Mouse (Mus musculus) neutrophil, adult 5-6 weeks (primary cell): ENCODE data around the gene Myh7b. TPM values are rescaled to one million over a fixed set of nuclear protein-coding genes. Genes with fewer than 3 reads are reported as not detected.
A peak's percentile ranks its signal among the peaks of the same experiment; 100 is the strongest.

Experiments
- ATAC-seq: fragments of 151-379, 151-347 bp; 2 replicates; pipeline ENCODE4 v1.8.0; 2017; ENCODE audit warnings: mild to moderate bottlenecking, moderate TSS enrichment; ENCODE audit not compliant: insufficient number of reproducible peaks, poor library complexity, low FRiP score, severe bottlenecking; ENCODE audit errors: extremely low read depth
- total RNA-seq: library from RNA; stranded (forward); fragments of 200-1000 nt; gene quantifications from 2 replicates; pipeline ENCODE4 v1.2.3, GENCODE M21; 2017

The Myh7b gene
- total RNA-seq, 1 experiment from 2014 or later, result not detected

GRCm38 (mm10) chr2:155630590-155631416 is 19.8 kb downstream of the Myh7b start:
- no peak for ATAC-seq

DNA sequence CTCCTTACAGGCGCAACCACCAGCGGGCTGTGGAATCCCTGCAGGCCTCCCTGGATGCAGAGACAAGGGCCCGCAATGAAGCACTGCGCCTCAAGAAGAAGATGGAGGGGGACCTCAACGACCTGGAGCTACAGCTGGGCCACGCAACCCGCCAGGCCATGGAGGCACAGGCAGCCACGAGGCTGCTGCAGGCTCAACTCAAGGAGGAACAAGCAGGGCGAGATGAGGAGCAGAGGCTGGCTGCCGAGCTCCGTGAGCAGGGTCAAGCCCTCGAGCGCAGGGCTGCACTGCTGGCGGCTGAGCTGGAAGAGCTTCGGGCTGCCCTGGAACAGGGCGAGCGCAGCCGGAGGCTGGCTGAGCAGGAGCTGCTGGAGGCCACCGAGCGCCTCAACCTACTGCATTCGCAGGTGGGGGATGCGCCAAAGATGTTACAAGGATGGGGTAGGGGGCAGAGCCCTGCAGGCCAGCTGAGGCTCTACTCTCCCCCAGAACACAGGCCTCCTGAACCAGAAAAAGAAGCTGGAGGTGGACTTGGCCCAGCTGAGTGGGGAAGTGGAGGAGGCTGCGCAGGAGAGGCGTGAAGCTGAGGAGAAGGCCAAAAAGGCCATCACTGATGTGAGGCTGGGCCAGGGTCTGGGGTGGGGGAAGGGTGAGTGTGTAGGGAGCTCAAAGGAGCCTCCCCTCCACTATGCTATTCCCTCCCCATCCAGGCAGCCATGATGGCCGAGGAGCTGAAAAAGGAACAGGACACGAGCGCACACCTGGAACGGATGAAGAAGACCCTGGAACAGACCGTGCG is 21.3 kb downstream of the Myh7b start:
- ATAC-seq, result no peak

- ATAC-seq, result no peak
Measured at GRCm38 (mm10) chr2:155633121-155633520, 22.1 kb downstream of the Myh7b start.

GRCm38 (mm10) chr2:155633731-155634130 is 22.7 kb downstream of the Myh7b start:
- ATAC-seq, result no peak

GRCm38 (mm10) chr2:155634562-155634961 is 23.6 kb downstream of the Myh7b start:
- ATAC-seq, result no peak

DNA sequence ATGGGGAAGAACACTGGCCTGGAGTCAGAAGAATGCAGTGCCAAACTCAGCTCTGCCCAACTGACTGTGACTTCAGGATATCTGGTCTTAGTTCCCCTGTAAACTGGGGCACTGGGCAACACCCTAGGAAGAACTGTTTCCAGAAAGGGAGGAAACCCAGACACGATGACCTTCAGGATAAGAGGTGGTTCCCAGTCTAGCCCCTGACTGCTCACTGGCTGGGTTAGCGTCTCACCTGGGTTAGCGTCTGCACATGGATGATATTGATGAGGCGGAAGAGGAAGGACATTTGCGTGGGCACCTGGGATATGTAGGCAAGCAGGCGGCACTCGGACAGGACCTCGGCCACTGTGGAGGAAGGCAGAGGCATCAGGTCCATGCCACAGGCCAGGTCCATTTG is 24.9 kb downstream of the Myh7b start:
- ATAC-seq, result no peak

DNA sequence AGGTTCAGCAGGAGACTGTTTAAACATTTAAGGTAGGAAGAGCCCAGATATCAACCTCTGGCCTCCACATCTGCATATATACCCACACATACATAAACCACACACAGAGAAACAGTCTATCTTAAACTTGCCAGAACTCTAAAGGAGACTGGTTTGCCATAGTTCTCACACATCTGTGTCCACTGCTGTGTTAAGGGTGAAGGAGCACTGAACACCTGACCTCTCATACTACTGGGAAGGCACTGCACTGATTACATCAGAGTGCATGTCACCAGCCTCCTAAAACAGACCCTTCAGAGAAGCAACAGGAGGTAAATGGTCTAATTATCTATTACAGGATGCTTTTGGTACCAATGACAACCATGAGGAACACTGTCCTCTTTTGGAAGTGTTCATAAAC is 25.9 kb downstream of the Myh7b start:
- ATAC-seq, result no peak

DNA sequence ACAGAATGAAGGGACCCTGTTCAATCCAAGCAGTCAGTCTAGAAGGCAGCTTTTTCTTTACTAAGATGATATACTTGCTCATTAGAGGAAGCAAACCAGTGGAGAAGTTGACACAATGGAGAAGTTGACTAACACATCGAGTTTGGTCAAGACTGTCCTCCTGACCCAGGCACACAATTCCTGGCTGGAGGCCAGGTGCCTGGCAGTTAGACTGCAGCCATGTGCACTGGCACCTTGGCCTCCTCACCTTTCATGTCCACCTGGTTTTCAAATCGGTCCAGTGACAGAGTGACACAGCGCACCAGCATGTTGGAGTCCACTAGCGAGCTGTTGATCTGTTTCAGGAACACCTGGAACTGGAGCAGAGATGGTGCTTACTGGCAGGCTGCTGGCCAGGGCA is 26.4 kb downstream of the Myh7b start:
- 0 out of 2 replicates have a peak, but pooled peaks have one; percentile 14 for ATAC-seq

DNA sequence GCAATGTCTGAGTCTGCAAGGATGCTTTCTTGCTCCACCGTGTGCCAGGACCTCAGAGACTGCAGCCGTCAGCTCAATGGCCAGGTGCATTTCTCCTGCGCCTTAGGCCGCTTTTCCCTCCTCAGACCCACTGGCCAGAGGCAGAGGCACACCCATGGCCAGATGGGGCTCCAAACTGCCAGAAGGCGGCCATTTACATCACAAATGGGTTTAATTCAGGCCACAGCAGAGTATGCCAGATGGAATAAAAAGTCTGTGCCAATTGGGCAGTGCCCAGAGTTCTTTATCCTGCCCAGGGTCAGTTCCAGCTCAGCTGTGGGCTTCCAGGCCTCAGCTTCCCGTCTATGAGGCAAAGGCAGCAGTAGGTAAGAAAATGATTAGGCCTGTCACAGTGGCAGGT is 29.6 kb downstream of the Myh7b start:
- ATAC-seq, result no peak

DNA sequence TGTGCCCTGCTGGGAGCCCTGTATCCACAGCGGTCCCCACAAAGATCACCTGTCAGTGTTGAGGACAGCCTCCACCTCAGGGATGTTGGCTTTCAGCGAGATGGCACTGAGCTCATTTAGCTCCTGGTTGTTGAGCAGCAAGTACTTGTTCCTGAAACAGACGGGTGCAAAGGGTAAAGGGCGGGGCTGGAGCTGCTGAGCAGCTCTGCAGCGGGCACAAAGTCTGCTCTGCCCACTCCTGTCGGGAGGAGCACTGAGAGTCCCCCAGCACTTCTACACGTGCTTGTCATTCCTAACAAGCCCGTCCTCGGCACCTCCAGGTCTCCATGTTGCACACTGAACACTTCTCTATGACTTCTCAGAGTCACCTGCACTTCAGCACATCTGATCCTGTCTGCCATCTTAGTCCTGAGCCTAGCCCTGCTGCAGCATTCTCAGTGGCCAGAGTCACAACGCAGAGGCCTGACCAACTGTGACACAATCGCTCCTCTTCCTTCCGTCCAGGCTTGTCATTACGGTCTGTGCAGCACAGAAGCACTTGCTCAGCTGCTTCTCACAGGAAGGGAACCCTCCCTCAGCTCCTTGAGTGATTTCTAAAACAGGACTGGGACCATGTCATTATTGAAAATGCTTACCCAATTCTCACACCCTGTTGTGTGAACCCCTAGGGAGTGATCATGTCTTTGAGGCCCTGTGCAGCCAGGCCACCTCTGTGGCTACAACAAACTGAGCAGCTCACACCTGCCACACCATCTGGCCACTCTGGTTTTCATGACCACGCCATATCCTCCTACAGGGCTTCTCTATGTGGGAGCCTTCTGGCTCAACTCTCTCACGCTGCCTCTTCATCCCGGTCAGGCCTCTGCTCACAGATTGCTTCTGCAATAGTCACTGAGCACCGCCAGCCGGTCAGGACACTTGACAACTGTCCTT is 30.8 kb downstream of the Myh7b start:
- no peak for ATAC-seq

- no peak for ATAC-seq
Measured at GRCm38 (mm10) chr2:155645746-155646145, 34.7 kb downstream of the Myh7b start.

DNA sequence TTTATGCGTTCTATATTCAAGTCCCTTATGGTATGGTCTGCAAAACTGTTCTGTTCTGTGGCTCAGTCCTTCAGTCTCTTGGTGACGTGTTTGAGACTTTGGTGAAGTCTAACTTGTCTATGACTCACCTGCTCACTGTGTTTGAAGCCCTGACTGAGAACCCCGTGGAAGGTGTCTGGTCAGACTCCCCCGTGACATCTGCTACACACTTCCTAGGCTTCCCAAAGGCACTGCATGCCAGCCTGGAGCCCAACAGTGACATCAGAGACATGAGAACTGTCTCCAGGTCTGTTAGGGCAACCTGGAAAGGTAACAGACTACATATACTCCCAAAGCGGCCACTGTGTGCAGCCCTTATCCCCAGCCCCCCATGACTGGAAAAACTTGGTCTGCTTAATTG is 41.6 kb downstream of the Myh7b start:
- ATAC-seq, result no peak

GRCm38 (mm10) chr2:155655759-155656372 is 44.9 kb downstream of the Myh7b start:
- ATAC-seq, result no peak

- no peak for ATAC-seq
Measured at GRCm38 (mm10) chr2:155662390-155662789, 51.4 kb downstream of the Myh7b start.

- 0 out of 2 replicates have a peak, but pooled peaks have one; percentile 46 for ATAC-seq
Measured at GRCm38 (mm10) chr2:155663097-155663496, 52.1 kb downstream of the Myh7b start.

- ATAC-seq, result no peak
Measured at GRCm38 (mm10) chr2:155663910-155664460, 53.0 kb downstream of the Myh7b start.

DNA sequence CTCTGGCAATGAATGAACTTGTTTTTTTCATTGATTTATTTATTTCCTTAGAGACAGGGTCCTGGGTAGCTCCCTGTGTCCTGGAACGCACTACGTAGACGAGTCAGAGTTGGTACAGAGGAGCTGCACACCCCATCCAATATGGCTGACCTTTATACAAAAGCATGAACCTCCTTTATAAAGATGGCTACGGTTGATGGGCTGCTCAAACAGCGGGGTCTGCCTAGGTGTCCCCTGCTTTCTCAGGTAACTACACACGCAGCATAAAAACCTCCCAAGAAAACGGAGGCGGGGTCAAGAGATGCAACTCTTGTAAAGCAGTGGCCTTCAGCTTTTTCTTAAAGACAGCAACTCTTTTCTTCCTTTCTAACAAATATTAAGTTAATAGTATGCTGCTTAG is 56.9 kb downstream of the Myh7b start:
- no peak for ATAC-seq

- ATAC-seq, result no peak
Measured at GRCm38 (mm10) chr2:155668461-155668860, 57.4 kb downstream of the Myh7b start.
